Mouse (Mus musculus) lung, postnatal 10 days (tissue): ENCODE measurements around the gene BC025920.
A peak's percentile ranks its signal among the peaks of the same experiment; 100 is the strongest.

Experiments
- DNase-seq: peaks from one replicate; pipeline ENCODE4 v3.0.0; 2021

BC025920 gene

DNA sequence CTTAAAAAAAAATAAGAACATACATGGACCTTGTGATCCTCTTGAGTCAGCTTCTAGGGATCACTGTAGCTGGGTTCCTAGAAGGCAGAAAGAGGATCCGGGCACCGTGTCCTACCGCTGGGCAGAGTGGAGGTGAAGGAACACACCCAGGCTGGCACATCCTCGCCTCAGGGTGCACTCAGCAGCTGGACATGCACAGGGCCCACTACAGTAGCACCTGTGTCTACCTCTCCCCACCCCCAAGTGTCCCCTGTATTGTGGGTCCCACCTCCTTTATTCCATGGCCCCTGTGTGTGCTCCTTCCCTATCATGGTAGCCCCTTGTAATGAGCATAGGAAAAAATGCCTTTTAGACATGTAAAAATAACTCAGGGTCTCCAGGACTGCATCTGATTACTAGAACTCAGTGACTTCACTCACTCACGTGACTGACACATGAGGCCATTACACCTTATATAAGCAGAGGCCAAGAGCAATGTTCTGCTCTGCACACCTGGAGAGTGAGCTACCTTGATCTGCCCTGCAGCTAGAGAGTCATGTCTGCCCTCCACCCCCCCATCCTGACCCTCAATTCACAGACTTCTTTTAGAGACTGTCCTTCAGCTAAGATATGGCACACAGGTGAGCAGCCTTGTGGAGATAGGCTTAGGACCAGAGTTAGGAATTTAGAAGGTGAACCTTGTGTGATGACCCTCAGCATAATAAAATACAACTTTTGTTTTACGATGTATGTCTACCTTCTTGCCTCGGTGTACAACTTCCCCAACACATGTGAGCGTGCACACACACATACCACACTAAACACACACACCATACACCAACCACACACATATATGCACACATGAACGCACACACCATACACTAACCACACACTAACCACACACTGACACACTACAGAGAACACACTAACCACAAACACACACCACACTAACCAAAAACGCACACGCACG is 1.8 kb upstream of the BC025920 start:
- no peak for DNase-seq

DNA sequence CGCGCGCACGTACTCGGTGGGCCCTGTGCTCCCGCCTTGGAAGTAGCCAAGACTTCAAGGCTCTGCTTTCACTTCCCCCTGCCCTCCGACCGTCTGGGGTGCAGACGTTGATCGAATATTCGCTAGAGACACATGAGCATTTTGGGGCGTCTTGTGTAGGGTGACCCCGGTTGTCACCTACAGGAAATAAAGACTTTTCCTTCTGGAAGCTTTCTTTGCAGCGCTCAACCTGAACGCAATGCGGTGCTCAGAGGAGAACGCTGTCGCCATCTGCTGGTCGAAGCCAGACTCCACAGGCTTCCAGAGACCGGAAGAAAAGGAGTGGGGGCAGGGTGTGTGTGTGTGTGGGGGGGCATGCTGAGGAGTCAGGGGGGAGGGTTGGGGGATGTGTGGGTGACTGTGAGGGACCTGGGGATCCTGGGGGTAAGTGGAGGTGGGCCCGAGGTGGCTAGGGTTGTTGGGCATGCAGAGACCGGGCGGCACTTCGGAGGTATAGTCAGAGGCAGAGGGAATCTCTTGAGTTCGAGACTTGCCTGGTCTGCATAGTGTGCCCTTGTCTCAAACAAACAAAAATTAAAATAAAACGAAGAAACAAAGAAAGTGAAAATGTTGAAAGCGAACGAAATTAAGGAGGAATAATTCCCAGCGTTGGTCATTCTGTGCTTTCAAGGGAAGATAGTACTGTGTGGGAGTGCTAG is 953 bp upstream of the BC025920 start:
- peak; percentile 93 for DNase-seq

DNA sequence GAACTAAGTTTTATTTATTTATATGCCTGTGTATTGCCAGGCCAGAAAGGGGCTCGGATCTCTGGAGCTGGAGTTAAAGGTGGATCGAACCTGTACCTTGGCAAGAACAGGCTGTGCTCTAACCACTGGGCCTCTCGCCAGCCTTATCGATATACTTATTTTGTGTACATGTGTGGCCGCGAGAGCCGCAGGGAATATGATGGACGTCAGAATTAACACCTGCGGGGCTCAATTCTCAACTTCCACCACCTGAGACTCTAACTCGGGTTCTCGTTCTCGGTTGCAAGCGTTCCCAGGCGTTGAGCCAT is 450 bp upstream of the BC025920 start:
- no peak for DNase-seq

GRCm38 (mm10) chr10:81608308-81608707 is 2.2 kb downstream of the BC025920 start:
- no peak for DNase-seq

GRCm38 (mm10) chr10:81612779-81613178 is 6.7 kb downstream of the BC025920 start:
- no peak for DNase-seq

DNA sequence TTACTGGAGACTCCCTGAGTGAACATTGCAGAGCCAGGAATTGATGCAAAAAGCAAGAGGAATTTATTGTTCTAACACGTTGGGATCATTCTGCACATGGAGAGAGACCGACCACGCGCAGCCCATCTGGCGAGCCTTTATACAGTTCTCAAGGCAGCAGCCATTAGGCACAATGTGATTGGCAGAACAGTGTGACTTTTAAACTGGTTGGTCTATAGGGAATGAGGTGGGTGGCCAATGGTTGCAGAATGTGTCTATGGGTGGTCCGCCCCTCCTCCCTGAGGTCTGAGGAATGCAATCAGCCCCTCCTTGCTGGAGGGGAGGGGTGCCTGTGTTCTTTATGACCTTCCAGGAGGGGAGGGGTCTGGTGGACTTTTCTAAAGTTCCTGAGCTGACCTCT is 9.4 kb downstream of the BC025920 start:
- DNase-seq, result no peak

DNA sequence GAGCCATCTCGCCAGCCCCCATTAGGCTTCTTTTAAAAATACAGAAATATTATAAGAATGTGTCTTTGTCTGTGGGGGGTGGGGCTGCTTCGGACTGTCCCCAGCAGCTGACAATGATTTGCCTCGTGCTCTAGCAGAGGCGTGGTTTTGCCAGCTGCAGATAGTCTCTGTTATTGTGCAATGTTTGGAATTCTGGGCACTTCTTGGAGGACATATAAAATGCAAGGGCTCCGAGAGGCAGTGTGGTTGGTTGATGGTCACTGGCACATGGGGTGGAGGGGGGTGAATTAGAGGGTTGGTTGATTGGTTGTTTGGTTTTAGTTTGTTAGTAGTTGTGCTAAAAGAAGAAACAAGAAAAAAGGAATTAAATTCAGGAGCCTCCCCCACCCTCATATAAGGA is 13.9 kb downstream of the BC025920 start:
- no peak for DNase-seq

DNA sequence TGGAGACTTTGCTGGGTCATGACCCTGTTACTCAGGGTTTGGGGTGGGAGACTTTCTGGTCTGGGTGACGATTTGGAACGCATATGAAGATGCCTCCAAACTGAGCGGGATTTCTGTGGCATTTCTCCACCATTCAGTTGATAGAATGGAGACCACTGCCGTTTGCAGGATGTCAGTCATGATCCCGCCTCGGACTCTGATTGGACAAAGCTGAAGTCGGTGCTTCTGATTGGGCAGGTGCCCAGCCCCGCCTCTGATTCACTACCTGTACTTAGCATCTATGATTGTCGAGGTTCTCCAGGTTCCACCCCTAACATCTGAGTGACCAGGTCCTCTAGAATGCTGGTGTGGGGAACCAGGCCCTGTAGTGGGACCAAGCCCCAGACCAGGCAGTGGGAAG is 14.7 kb downstream of the BC025920 start:
- no peak for DNase-seq

- DNase-seq, result no peak
Observed at GRCm38 (mm10) chr10:81623441-81623840, 17.4 kb downstream of the BC025920 start.

GRCm38 (mm10) chr10:81626101-81626993 is 20.3 kb downstream of the BC025920 start:
- no peak for DNase-seq

DNA sequence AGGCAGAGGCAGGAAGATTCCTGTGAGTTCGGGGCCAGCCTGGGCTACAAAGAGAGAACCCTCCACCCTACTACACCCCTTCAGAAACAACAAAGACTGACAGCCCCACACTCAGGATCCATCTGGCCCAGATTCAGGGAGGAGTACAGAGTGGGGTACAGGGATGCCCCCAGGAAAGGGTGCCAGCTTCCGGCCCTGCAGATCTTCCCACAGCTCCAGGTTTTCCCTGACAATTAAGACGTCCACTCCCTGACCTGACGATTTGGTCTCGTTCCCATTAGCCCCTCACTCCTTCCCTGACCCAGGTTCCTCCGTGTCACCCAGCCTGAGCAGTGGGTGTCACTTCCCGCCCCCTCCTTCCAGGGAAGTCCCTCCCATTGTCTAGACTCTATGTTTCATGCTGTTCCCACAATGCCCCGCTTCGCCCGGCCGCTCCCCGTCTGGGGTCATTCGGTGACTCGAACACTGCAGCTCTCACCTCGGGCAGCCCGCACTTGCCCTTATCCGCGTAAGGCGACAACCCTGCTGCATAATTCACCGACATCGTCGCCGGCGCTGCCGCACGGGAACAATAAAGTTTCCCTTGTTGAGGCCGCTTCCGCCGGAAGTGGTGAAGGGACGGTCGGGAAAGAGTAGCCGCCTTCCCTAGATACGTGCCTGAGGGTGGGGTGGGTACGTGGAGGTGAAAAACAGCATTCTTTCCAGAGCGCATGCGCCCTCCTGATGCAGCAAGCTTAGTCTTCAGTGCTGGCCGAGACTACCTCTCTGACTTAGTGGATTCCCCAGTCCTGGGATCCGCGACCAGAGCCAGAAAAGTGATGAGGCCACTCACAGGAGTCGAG is 21.1 kb downstream of the BC025920 start, which contains the start of gene Sirt6:
Gene Sirt6, minus strand, starts transcription at position 804 of the 842 bp plus-strand sequence.
- DNase-seq, result peak; percentile 95

GRCm38 (mm10) chr10:81627836-81628220 is 21.8 kb downstream of the BC025920 start:
- peak; percentile 46 for DNase-seq

- DNase-seq, result no peak
Observed at GRCm38 (mm10) chr10:81628390-81628789, 22.3 kb downstream of the BC025920 start, which contains the start of gene Ankrd24. TSS of gene Ankrd24 (plus strand) at chr10:81628540.

DNA sequence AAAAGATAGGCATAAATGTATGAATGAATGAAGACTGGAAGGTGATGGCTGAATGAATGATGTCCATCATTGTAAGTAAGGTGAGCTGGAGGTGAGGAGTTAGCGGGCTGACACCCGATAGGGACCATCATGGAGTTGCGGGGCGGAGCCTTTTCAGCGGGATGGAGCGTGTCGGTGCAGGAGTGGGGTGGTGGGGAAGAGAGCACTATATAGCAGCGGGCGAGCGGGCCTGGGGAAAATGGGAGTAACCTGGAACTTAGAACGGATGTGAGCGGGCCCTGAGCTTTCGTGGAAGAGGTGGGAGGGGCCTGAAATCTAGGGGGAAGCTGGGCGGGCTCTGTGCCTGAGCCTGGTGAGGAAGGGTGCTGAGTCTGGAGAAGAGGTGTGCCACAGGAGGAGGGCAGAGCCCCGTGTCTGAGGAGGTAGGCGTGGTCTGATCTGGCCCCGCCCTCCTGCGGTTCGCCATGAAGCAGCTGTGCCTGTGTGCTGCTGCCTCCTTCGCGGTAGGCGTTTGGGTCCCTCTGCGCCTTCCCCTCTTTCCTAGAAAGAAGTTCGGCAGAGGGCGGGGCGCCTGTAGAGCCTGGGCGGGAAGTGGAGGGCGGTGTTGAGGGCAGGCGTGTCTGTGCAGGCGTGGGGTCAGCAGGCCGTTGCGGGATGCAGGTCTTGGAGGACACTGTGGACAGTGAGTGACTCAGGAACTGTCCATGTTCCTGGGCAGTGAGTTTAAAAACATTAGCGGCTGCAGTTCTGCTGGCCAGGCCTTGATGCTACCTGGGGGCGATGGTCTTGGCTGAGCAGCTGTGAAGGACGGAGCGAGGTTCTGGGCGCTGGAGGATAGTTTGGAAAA is 27.4 kb downstream of the BC025920 start:
- DNase-seq, result peak; percentile 92

DNA sequence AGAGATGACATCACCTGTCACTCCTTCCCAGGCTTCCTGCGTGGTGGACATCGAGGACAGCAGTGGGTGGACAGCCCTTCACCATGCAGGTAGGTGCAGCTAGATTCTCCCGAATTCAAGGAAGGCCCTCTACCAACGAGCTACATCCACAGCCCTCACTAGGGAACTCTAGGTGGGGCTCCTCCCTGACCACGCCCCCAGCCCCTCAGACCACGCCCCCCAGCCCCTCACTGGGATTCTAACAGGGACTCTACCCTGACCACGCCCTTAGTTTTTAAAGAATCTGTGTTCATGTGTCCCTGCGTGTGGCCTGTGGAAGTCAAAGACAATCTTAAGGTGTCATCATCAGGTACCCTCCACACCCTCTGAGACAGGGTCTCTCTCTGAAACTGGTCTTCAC is 30.3 kb downstream of the BC025920 start:
- DNase-seq, result no peak

- no peak for DNase-seq
Observed at GRCm38 (mm10) chr10:81638101-81638500, 32.0 kb downstream of the BC025920 start.

GRCm38 (mm10) chr10:81640825-81641224 is 34.8 kb downstream of the BC025920 start:
- DNase-seq, result peak; percentile 50

GRCm38 (mm10) chr10:81641566-81641965 is 35.5 kb downstream of the BC025920 start:
- DNase-seq, result no peak

GRCm38 (mm10) chr10:81641978-81642647 is 36.0 kb downstream of the BC025920 start:
- DNase-seq, result no peak

DNA sequence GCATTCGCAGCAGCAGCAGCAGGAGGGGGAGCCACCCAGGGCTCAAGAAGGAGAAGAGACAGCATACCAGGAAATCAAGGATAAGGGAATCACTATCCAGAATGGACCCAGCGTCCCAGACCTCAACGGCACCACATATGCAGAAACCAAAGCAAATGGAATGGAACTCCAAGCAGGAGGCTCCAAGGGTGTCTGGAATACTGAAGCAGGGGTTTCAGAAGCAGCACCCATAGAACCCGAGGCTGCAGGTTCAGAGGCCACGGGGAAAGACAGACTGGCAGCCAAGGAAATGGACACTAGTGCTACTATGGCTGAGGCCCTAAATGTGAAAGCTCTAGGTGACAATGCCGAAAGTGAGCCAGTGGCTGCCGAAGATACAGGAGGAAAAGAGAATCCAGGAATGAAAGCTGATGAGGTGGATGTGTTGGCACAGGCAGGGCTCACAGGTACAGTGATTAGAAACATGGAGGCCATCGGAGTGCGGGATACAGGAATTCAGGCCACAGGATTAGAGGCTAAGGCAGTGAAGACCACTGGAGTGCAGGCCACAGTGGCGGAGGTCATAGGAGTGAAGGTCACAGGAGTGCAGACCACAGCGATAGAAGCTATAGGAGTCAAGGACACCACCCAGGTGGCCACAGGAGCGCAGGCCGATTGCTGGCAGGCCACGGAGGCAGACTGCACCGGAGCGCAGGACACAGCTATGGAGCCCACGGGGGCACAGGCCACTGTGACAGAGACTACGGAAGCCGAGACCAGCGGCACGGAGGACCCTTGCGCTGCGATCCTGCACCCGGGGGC is 36.8 kb downstream of the BC025920 start:
- DNase-seq, result no peak
